Mouse (Mus musculus) embryo, embryonic 11.5 days (tissue): ENCODE data around the gene B3gnt2.

Experiments used
- DNase-seq: peaks from one replicate; pipeline ENCODE4 v3.0.0-alpha.2; 2012; ENCODE audit warnings: low read depth, low spot score

Gene B3gnt2

DNA sequence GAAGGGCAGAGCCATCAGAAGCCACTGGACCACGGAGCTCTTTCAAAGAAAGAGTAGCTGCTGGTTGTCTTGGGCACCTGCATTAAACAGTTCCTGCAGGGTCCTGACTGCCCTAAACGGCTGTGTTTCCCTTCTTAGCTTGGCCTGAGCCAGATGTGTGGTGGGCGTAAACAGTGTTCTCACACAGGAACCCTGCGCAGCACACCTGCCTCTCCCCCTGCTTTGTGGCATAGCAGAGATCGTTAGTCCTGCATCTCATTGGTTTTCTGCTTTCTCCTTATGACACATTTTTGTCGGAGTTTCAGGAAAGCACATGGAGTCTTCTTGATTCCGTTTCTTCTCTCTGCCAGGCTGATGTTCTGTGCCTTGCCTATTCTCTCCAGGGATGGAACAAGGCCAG lies 44.9 kb downstream of the B3gnt2 start:
- no peak for DNase-seq

DNA sequence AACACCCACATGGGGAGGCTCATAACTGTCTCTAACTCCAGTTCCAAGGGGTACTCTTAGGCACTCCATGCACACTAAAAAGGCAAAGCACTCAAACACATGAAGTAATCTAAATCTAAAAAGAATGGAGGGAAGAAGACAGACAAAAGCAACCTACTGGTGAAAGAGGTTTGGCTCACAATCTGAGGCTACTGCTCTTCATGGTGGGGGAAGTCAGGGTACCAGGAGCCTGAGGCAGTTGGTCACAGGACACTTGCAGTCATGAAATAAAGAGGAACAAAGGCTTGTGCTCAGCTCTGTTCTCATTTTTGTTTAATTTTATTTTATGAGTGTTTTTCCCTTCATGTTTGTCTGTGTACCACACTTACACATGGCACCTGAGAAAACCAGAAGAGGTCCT lies 45.6 kb downstream of the B3gnt2 start:
- no peak for DNase-seq

DNA sequence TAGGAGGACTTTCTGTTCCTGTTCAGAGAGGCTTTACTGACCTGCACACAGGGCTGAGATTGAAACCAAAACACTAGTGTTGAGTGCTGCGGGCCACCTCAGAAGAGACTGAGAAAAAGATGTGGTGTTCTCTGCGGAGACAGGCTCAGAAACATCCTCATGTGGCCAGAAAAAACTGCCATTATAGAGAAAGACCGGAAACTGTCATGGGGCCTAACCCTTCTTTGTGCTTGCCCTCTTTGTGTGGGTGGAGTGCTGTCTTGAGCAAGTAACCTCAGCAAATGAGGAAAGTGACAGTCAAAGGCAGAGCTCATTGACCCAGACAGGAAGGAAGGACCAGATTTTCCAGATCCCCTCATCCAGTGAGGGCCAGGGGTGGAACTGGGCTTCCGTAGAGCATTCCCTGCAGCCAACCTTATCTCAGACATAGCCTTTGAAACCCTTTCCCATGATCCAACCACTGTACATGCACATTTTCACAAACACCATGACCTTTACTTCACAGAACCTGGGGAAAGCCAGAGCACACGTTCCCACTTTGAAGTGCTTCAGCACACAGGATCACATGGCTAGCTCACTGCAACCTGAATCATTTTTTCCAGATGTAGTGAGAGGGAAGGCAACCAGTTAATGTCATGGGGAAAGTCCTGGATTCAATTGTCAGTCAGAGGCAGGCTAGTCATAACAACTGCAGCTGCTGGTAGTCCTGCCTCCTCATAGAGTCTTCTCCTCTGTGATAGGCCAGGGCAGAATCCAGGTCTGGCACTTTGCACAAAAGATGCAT lies 46.6 kb downstream of the B3gnt2 start:
- DNase-seq: no peak

DNA sequence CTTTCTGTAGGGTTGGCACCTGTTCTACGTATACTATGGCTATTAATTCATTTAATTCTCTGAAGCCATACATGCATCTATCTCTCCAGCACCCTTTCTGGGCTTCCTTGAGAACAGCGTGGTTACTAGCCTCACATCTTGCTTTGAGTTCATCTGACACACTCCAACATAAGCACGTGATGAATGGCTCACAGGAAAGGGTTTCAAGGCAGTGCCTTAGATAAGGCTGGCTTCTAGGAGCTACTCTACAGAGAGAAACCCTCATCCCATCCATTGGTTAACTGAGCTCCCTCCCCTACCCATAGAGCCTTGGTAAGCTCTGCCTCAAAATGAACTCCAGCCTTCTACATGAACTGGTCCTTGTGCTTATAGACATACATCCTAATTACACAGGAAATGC lies 47.3 kb downstream of the B3gnt2 start:
- no peak for DNase-seq

DNA sequence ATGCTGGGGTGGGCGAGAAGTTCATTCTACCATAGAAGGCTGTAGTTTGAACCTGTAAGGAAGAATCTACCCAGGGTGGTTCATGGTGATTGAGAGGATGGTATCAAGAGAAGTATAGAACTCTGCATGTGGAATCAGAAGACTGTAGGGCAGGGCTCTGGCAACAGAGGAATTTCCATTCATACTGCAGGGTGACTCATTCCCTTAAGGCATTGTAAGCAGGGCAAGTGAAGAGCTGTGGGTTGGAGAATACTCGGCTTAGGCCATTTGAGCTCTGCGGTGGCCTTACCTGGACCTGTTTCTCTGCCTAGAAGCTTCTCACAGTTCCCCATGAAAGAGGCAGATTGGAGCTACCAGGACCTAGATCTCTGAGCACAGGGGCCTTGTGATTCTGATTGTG lies 49.3 kb downstream of the B3gnt2 start:
- no peak for DNase-seq

DNA sequence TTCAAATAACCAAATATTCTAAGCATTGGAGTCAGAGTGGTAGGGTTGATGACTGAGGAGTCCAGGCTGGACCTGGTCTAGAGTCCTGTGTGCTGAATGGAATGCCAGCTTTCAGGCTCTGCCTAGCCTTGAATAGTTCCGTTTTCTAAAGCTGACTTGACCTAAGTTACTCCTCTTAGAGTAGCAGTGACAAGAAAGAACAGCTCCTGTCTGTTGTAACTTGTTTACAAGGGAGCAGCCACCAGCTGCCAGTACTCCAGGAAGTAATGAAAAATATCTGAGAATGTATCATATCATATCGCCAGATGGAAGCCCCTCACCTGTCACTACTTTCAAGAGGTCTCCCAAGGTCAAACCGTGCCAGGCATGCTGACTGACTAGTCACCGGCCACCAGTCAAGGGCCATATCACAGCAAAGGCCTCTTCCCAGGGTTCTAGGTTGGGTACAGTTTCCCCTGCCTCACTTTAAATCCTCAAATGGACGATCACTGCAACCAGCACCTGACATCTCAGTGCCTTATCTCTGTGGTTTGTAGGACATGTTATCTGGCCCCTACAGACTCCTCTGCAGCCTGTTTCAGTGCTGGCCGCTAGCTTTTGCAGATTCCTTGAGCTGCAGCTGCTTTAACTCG lies 51.2 kb downstream of the B3gnt2 start:
- DNase-seq: no peak

DNA sequence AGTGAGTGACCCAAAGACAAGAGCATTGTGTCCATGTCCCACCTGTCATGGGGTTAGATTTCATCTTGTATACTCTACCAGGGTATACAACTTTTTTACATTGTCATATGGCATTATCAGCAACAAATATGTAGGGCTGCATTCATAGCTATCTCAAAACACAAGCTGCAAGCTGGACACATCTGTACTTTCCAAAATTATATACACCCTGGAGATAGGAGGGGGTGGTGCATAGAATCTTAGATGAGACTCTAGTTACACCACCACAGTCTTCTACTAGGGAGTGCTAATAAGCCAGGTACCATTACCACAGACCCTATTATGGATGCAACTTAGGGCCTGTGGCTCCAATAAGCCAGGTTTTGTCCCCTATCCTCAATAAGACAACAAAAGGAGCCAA lies 52.7 kb downstream of the B3gnt2 start:
- DNase-seq: no peak

DNA sequence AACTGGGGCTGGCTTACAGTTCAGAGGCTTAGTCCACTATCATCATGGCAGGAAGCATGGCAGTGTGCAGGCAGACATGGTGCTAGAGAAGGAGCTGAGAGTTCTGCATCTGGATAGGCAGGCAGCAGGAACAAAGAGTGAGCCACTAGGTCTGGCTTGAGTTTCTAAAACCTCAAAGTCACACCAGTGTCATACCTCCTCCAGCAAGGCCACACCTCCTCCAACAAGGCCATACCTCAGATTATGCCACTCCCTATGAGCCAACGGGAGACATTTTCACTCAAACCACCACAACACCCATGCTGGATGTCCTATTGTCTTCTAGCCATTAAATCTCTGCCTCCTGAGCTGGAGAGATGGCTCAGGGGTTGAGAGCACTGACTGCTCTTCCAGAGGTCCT lies 55.6 kb downstream of the B3gnt2 start:
- no peak for DNase-seq

DNA sequence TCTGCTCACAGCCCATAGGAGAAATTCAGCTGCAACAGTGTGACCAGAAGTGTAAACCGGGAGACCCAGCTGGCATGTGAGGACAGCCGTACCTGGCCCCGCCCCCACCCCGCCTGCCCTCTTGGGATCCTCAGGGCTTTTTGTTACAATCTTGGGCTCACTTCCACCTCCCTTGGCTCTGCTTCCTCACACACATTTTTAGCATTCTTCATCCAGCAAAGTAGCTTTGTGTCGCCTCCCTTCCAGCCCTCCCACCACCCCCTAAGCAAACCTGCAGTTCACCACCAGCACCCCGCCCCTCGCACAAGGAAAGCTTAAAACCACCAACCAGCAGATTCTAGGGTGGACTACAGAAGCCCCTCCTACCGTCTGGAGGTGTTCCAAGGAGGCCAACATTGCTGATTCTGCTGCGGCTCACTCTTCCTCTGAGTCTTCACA lies 60.8 kb downstream of the B3gnt2 start:
- no peak for DNase-seq

DNA sequence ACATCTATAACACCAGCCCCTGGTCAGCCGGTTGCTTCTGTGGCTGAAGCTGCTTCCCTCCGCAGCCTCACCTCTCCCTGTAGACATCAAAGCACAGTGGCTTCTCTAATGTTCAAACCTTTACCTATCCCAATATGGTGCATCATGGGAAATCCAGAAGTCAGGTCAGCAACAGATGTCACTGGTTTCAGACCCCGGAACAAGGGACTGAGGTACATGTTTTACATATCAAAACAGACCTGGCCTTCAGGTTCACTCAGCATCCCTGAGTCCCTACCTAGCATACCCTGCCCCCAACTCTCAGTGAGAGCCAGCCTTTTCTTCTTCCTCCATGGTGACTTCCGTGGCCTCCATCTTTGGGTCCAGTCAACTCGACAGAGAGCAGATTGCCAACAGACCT lies 61.8 kb downstream of the B3gnt2 start:
- no peak for DNase-seq

DNA sequence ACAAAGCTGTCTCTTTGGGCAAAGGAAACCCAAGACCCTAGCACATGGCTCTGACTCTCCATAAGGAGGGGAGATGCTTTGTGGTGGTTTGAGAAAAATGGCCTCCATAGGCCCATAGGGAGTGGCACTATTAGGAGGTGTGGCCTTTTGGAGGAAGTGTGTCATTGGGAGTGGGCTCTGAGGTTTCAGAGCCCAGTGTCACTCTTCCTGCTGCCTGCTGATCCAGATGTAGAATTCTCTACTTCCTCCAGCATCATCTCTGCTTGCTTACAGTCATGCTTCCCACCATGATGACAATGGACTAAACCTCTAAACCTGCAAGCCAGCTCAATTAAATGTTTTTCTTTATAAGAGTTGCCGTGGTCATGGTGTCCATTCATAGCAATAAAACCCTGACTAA lies 66.0 kb downstream of the B3gnt2 start:
- no peak for DNase-seq

DNA sequence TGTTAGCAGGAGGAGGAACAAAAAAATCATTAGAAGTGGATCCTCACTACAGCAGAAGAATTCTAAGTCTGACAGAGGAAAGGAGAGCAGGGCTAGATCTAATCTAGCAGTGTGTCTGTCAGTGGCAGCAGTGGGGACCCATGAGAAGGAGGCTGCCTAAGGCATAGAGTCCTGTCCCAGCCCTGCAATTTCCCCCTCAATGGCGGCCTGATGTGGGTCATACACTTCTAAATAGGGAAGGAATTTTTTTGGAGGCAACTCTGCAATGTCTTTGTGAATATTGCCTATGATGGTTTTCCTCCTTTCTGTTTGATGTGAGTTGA lies 66.9 kb downstream of the B3gnt2 start:
- DNase-seq: no peak

DNA sequence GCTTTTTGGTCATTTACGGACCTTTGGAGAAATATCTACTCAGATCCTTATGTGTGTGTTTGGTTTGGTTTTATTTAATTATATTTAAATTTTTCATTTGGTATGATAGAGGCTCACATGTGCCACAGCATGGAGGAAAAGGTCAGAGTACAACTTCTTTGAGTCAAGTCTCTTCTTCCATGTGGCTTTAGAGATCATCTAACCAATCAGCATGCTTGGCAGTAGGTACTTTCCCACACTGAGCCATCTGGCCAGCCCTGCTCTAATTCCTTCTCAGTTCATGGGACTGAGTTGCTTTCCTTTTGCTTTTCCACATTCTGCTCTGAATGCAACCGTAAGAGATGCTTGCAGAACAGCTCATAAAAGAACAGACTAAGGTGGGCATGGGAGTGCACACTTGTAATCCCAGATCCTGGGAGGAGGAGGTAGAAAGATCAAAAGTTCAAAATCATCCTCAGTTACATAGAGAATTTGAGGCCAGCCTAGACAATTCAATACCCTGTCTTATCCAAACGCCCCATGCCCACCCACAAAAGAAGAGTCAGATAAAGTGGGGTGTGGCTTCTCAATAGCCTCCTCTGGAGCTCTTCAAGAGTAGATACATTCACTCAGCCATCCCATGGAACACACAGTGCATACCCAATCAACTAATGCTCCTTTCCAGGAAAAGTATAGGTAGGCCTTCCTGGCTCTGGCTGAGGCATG lies 67.4 kb downstream of the B3gnt2 start:
- DNase-seq: no peak

DNA sequence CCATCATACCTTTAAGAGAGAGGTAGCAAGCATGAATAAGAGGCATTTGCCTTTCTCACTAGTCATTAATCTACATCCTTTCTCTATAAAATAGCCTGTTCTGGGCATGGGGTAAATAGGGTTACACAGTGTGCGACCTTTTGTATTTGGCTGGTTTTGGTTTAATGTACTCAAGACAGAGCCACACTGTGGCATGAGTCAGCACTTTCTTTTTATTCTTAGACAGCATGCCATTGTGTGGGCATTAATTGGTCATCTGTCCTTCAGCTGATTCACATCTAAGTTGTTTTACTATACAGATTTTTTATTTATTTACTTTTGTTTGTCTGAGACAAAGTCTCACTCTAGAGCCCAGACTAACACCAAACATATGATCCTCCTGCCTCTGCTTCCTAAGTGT lies 68.6 kb downstream of the B3gnt2 start:
- DNase-seq: no peak

DNA sequence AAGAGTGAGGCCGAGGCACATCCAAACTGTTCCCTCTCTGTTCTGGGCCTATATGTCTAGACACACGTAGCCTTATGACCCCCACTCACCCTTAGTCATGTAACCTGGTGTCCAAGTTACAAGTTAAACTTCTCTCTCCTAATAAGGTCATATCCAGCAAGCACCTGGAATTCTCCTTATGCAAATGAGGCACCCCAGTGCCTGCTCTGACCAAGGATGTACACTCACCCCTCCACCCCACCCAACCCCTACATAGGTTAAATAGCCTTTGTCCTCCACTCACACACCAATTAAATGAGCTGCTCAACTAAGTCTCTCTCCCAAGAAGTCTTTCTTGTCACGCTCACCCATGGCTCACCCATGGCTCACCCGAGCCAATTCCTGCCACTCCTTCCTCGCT lies 69.0 kb downstream of the B3gnt2 start:
- no peak for DNase-seq

DNA sequence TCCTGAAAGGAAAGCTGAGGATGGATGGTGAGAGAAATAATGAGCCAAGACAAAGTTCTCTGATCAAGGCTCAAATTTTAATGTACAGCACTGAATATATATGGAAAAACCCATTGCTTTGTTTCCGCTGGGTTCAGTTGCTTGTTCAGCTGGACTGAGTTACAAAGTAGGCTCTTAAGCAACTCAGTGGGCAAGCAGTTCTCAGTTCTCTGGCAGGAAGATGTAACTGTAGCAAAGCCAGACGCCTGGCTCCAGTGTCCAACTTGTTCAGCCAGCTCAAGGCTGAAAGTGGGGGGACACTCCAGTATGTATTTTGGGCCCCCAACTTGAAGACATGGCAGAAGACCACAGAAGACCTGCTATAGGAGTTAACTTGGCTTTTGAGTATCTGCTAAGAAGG lies 72.9 kb downstream of the B3gnt2 start:
- DNase-seq: no peak

DNA sequence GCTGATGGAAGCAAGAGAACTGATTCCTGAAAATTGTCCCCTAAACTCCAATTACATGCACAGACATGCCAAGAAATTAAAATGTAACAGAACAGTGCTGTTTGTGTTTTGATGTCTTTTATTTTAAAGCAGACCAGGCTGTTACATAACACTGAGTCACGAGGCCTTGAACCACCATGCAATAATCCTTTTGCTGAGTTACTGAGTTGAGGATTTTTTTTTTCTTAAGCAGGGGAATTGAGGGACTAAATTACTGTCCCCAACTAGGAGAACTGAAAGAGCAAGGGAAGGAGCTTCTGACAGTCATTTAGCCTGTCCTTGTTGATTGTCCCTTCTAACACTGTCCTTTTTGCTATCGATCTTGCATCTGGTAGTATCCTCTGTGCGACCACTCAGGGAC lies 76.3 kb downstream of the B3gnt2 start:
- no peak for DNase-seq

DNA sequence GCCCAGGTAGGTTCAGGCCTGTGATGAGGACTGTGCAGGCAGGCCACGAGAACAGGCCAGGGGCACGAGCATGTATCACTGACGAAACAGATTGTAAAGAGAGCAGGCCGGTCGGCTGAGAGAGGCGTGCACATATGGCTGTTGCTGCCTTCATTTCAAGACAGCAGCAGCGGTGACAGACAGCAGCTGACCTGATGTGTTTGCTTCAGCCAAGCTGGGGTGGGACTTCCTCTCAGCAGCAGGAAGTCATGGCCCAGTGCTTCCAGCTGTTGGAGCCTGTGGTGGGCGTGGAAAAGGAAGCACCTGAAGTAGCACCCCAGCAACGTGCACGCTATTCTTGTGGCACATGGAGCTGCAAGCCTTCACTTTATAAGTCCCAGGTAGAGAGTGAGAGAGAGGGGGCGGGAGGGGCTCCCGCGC lies 78.0 kb downstream of the B3gnt2 start:
- no peak for DNase-seq

DNA sequence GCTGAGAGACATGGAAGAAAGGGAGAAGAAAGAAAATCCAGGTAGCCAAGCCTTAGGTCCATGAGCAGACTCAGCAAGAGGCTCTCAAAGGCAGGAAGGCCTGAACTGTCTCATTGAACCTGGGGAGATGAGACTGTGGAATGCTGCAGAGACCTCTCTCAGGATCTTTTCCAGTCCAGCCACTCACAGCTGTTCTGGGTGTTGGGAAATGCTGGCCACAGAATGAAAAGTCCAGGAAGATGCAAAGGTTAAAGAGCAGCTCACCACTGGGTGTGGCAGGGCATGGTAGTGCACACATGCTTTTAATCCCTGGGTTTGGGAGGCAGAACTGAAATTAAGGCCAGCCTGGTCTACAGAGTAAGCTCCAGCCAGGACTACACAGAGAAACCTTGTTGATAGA lies 79.6 kb downstream of the B3gnt2 start:
- DNase-seq: no peak

DNA sequence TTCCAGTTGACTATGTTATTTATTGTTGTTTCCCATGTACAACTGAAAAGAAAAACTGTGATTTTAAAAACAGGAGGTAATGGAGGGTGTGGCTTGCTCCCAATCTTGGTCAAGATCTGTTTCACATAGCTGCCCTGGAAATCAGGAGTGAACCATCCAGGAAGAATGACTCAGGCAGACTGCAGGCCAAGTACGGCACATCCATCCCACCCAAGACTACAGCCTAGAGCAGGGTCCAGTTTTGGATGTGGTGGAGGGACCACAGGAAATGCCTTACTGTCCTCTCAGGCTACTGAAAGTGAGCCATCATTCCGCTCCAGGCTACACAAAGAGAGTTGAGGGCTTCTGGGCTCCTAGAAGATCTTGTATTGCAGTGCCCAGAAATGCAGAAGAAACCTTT lies 80.0 kb downstream of the B3gnt2 start:
- DNase-seq: no peak

DNA sequence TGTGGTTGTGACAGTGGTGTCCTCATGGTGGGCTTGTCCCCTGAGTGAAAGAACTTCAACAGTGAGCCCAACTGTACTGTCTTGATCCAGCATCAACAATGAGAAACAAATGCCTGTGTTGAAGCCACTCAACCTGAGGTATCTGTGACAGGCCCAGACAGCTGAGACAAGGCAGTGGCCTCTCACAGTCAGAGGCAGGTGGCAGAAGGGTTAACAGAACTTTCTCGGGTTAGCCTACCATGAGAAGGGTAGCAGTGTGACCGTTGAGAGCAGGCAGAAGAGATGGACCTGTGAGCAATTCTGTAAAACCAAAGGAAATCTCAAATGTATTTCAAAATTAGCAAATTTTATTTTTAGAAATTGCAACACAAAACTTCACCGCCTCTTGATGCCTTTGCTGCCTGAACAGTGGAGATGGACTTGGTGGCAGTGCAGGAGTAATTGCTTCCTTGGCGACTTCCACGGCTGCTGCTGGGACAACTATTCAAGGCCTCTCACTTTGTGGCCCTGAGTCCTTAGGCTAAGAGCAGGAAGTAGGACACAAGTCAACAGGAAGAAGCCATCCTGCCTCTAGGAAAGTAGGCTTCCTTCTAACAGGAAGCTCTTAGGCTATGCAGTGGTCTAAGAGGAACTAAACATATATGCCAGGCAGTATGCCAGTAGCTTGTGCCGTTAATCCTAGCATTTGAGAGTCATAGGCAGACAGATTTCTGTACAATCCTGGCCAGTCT lies 80.8 kb downstream of the B3gnt2 start:
- no peak for DNase-seq

DNA sequence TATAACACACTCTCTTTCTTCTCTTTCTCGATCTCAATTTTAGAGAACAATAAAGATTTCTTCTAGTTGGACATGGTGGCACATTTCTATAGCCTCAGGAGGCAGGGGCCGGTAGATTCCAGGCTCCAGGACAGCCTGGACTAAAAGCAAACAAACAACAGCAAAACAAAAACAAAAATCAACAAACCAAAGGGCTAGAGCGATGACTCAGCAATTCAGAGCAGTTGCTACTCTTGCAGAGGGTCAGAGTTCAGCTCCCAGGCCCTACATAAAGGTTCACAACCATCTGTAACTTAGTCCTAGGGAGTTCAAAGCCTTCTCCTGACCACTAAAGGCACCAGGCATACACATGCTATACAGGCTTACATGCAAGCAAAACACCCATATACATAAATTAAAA lies 82.2 kb downstream of the B3gnt2 start:
- DNase-seq: no peak
